Mouse (Mus musculus) testis, postnatal 10 days (tissue): ENCODE data around the gene Dusp15.

Experiments
- DNase-seq: peaks from one replicate; pipeline ENCODE4 v3.0.0; 2021; ENCODE audit warnings: low spot score

The Dusp15 gene

GRCm38 (mm10) chr2:152951065-152951849, at the start of gene Dusp15:
Gene Dusp15, minus strand, starts transcription at chr2:152951698.
- peak; percentile 80 for DNase-seq

- DNase-seq, result no peak
Measured at GRCm38 (mm10) chr2:152997046-152997445, 45.5 kb upstream of the Dusp15 start.

- no peak for DNase-seq
Measured at GRCm38 (mm10) chr2:152991529-152991928, 40.0 kb upstream of the Dusp15 start.

- no peak for DNase-seq
Measured at GRCm38 (mm10) chr2:152985582-152985981, 34.1 kb upstream of the Dusp15 start.

- DNase-seq, result no peak
Measured at GRCm38 (mm10) chr2:152976991-152977390, 25.5 kb upstream of the Dusp15 start.

- no peak for DNase-seq
Measured at GRCm38 (mm10) chr2:152965555-152965954, 14.1 kb upstream of the Dusp15 start.

- DNase-seq, result peak; percentile 80
Measured at GRCm38 (mm10) chr2:152962091-152962793, 10.7 kb upstream of the Dusp15 start, which contains the start of gene Ttll9. Gene Ttll9, plus strand, starts transcription at chr2:152962485.

GRCm38 (mm10) chr2:152958116-152958515, 6.6 kb upstream of the Dusp15 start:
- DNase-seq, result no peak

- DNase-seq, result no peak
Measured at GRCm38 (mm10) chr2:152951850-152952720, 587 bp upstream of the Dusp15 start.

- peak; percentile 65 for DNase-seq
Measured at GRCm38 (mm10) chr2:152950358-152951064, 987 bp downstream of the Dusp15 start.

- no peak for DNase-seq
Measured at GRCm38 (mm10) chr2:152948438-152949020, 3.0 kb downstream of the Dusp15 start.

GRCm38 (mm10) chr2:152947098-152947497, 4.4 kb downstream of the Dusp15 start:
- no peak for DNase-seq

GRCm38 (mm10) chr2:152944013-152944412, 7.5 kb downstream of the Dusp15 start:
- DNase-seq, result peak; percentile 41

GRCm38 (mm10) chr2:152943568-152943967, 7.9 kb downstream of the Dusp15 start:
- DNase-seq, result peak; percentile 41

GRCm38 (mm10) chr2:152942898-152943515, 8.5 kb downstream of the Dusp15 start:
- peak; percentile 52 for DNase-seq

GRCm38 (mm10) chr2:152941776-152942175, 9.7 kb downstream of the Dusp15 start:
- DNase-seq, result peak; percentile 35

- peak; percentile 63 for DNase-seq
Measured at GRCm38 (mm10) chr2:152941106-152941505, 10.4 kb downstream of the Dusp15 start.

GRCm38 (mm10) chr2:152939846-152940245, 11.7 kb downstream of the Dusp15 start:
- DNase-seq, result peak; percentile 89

- DNase-seq, result peak; percentile 82
Measured at GRCm38 (mm10) chr2:152933614-152934013, 17.9 kb downstream of the Dusp15 start.

GRCm38 (mm10) chr2:152933048-152933447, 18.4 kb downstream of the Dusp15 start, which contains the start of gene Foxs1:
Gene Foxs1, minus strand, starts transcription at chr2:152933208.
- peak; percentile 73 for DNase-seq
